Mouse (Mus musculus) kidney, adult 2 months (tissue): ENCODE data around the gene Cog8. TPM values are rescaled to one million over a fixed set of nuclear protein-coding genes. Genes with fewer than 3 reads are reported as not detected.
A peak's percentile ranks its signal among the peaks of the same experiment; 100 is the strongest.
"Not testable (repeated sequence)": the region's sequence is repeated elsewhere in the genome, so short reads cannot be mapped to it uniquely, and the experiment has no call there.

Experiments used
- DNase-seq: peaks from one replicate; pipeline ENCODE4 v3.0.0; 2021
- H3K27ac ChIP-seq: fragments of 200-500 bp; 2 replicates; pipeline ENCODE4 v1.5.1; 2012; ENCODE audit warnings: low read depth, low read length, control low read depth, inconsistent platforms; ENCODE audit not compliant: insufficient read depth
- H3K27me3 ChIP-seq: fragments of 200-500 bp; replicated peaks from 2 replicates; pipeline ENCODE4 v1.6.1; 2012; ENCODE audit warnings: mild to moderate bottlenecking, moderate library complexity, low read length, inconsistent platforms; ENCODE audit not compliant: control insufficient read depth, insufficient read depth
- H3K36me3 ChIP-seq: fragments of 200-500 bp; 2 replicates; pipeline ENCODE4 v1.6.1; 2012; ENCODE audit warnings: mild to moderate bottlenecking, moderate library complexity, low read length, inconsistent platforms; ENCODE audit not compliant: control insufficient read depth, insufficient read depth
- H3K4me1 ChIP-seq: fragments of 200-500 bp; 2 replicates; pipeline ENCODE4 v1.6.1; 2011; ENCODE audit warnings: low read length; ENCODE audit not compliant: control insufficient read depth, insufficient read depth
- H3K4me3 ChIP-seq: fragments of 200-500 bp; 2 replicates; pipeline ENCODE4 v1.5.1; 2011; ENCODE audit warnings: mild to moderate bottlenecking, low read depth, low read length, control low read depth; ENCODE audit not compliant: insufficient read depth
- CTCF ChIP-seq: fragments of 200-500 bp; conservative IDR thresholded peaks from 2 replicates; pipeline ENCODE4 v1.5.1; 2011; ENCODE audit warnings: low read depth, mild to moderate bottlenecking, control low read depth, low read length, moderate library complexity, mixed read lengths; ENCODE audit not compliant: insufficient read depth, insufficient read length
- POLR2A ChIP-seq: fragments of 200-500 bp; IDR thresholded peaks from one replicate; pipeline ENCODE4 v1.6.1; 2011; ENCODE audit warnings: low read depth, low read length, control low read depth
- WGBS: fragments of 180-500 bp; shearing (Covaris S2); methylation state at CpG from one replicate; pipeline ENCODE4 v1.1.7; 2018; 5-methylcytosine and 5-hydroxymethylcytosine counted together
- polyA plus RNA-seq: library from polyadenylated mRNA; depleted of rRNA; stranded (reverse); fragments of >200 nt; gene quantifications from 2 replicates; pipeline ENCODE4 v1.2.3, GENCODE M21; 2012

Cog8 gene
- polyA plus RNA-seq, 1 experiment: 29.4 TPM

DNA sequence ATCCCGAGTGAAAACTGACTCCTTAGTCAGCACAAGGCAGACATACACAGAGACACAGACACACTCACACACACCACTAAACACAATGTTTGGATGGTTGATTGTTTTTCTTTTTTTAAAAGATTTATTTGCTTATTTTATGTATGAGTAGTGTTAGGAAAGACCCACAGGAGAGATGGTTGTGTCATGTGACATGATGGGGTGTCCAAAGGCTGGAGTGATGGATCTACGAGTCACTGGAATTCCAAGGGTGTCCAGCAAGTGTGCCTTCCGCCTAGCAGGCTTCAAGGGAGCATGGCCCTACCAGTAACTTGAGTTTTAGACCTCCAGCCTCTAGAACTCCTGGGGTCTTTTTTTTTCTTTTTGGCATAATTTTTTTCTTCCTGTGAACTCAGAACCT lies 27.2 kb downstream of the Cog8 start:
- Histone ChIP-seq H3K27ac (no peak overlapping the region), H3K4me3 (no peak overlapping the region), H3K4me1 (peaks cover 12% of the 10 kb centered on the region), H3K36me3 (no peaks in the 10 kb centered on the region), H3K27me3 (no peaks in the 10 kb centered on the region)
- no peak for DNase-seq
- no peak for TF ChIP-seq CTCF
- WGBS: 70% methylated on average over 3 of the region's 3 CpGs

DNA sequence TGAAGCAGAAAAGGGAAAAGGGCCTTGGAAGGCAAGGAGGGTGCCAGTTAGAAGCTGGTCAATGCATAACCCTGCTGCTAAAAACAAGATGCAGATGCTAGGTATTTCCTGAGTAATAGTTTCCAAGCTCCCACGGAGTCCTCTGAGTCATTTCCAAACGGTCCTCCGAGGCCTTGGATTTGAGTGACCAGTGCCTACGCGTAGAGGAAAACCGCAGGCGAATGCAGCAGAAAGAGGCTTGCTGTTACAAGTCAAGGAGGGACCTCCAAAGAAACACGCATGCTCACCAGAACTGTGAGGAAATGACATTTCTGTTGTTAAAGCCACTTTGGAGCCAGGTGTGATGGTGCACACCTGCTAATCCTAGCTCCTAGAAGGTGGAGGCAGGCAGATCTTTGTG lies 33.0 kb downstream of the Cog8 start:
- no peak for TF ChIP-seq CTCF
- TF ChIP-seq POLR2A: no peak
- no peak overlapping the region for H3K4me3 ChIP-seq
- DNase-seq: no peak
- 87% methylated on average over 8 of the region's 8 CpGs for WGBS
- no peak overlapping the region for H3K27ac ChIP-seq
- no peaks in the 10 kb centered on the region for H3K27me3 ChIP-seq
- H3K36me3 ChIP-seq: no peaks in the 10 kb centered on the region
- no peaks in the 10 kb centered on the region for H3K4me1 ChIP-seq

DNA sequence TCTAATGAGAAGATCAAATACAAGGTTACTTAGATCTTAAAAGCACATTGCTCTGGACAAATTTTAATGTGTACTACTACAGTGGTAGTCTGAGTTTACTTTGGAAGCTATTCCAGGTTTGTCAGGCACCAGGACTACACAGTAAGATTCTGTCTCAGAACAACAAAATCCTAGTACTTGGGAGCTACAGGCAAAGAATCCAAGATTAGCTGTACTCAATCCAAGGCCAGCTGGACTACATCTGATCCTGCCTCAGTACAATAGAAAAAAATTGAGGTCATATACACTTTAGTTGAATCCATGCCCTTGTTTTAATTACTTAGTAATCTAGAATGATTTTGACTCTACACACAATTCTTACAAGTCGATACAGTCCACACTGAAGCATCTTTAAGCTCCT lies 41.6 kb downstream of the Cog8 start:
- Histone ChIP-seq H3K36me3 (peaks cover 3% of the 10 kb centered on the region; the same call in 1 of the 2 replicates), H3K27ac (no peak overlapping the region), H3K4me1 (no peaks in the 10 kb centered on the region), H3K4me3 (no peak overlapping the region), H3K27me3 (no peaks in the 10 kb centered on the region)
- 68% methylated on average over 1 of the region's 1 CpGs for WGBS
- DNase-seq: no peak
- no peak for TF ChIP-seq POLR2A
- TF ChIP-seq CTCF: no peak

DNA sequence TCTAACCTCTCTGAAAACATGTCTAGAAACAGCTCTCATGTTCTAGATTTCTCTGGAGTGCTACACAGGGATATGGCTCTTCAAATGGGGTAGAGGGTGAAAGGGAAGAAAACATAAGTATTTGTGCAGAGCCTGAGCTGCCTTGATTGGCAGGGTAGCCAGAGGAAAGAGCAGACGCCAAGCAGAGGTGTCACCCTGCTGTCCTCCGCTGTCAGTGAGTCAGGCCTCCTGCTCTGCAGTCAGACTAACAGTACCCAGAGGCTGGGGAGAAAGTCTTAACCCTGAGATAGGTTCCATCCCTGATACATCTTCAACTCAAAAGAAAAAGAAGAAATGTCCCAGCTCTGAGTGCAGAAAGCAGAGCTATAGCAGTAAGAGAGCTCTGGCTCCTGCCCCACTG lies 43.8 kb downstream of the Cog8 start:
- H3K4me3 ChIP-seq: no peak overlapping the region
- no peaks in the 10 kb centered on the region for H3K27me3 ChIP-seq
- H3K36me3 ChIP-seq: peaks cover 3% of the 10 kb centered on the region; the same call in 1 of the 2 replicates
- WGBS: 89% methylated on average over 2 of the region's 2 CpGs
- H3K27ac ChIP-seq: no peak overlapping the region
- no peak for DNase-seq
- H3K4me1 ChIP-seq: no peaks in the 10 kb centered on the region
- no peak for TF ChIP-seq CTCF

DNA sequence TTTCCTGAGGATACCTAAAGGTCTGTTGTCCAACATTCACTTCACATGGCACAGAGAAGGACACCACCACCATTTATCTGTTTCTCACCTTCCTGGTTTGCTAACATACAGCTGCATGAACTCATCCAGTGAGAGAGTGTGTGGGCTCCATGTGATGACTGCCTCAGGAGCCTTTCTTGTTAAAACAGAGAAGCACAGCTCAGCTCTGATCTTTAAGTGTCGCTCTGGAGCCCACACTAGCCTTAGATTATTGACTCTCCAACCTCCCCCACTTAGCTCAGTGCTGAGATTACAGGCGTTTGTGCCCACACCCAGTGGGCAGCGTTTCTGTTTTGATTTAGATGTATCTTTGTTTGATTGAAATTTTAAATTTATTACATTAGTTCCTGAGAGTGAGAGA lies 48.7 kb downstream of the Cog8 start:
- TF ChIP-seq POLR2A (no peak), CTCF (no peak)
- Histone ChIP-seq H3K27me3 (no peaks in the 10 kb centered on the region), H3K4me1 (no peaks in the 10 kb centered on the region), H3K27ac (no peak overlapping the region), H3K4me3 (no peak overlapping the region), H3K36me3 (peaks cover 2% of the 10 kb centered on the region; the same call in 1 of the 2 replicates)
- 85% methylated on average over 3 of the region's 3 CpGs for WGBS
- no peak for DNase-seq

DNA sequence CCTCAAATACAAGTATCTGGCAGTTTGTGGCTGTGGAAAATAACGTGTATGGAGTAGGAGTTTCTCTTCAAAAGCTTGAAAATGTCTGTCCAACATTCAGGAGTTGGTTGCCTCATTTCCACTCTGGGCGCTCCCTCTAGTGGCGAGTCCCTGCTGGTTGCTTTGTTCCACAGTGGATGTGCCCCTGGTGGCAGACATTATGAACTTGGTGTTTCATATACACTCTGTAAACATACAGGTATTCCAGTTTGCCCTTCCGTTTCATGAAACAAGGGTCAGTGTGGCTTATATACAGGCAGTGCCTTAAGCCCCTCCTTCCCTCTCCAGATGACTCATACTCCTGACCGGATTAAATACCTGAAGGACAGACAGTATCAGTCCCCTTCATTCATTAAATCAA lies 54.0 kb downstream of the Cog8 start:
- no peak overlapping the region for H3K4me3 ChIP-seq
- H3K27ac ChIP-seq: no peak overlapping the region
- TF ChIP-seq POLR2A (no peak), CTCF (peak; percentile 100)
- DNase-seq: peak; percentile 91
- peaks cover 2% of the 10 kb centered on the region; the same call in 1 of the 2 replicates for H3K36me3 ChIP-seq
- H3K27me3 ChIP-seq: no peaks in the 10 kb centered on the region
- no peaks in the 10 kb centered on the region for H3K4me1 ChIP-seq
- 17% methylated on average over 5 of the region's 5 CpGs for WGBS

DNA sequence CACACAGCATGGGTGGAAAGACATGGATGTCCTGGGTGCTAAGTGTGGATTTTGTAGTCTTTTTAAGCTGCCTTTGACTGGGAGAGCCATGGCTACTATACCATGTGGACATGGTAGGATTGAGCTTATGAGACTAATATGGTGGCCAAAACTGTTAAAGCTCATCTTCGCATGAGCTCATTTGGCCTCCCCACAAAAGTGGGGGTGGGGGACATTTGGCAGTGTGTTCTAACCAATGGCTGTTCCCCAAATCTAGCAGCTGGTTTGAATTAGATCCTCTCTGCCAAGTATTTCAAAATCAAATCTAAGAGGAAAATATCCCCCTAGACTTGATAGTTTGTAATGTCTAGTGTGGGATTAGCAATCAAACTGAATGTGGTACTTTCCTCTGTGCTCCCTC lies 57.4 kb downstream of the Cog8 start:
- TF ChIP-seq POLR2A: no peak
- TF ChIP-seq CTCF: no peak
- no peak for DNase-seq
- Histone ChIP-seq H3K4me3 (no peak overlapping the region), H3K36me3 (peaks cover 2% of the 10 kb centered on the region; the same call in 1 of the 2 replicates), H3K4me1 (no peaks in the 10 kb centered on the region), H3K27me3 (no peaks in the 10 kb centered on the region), H3K27ac (no peak overlapping the region)
- WGBS: 75% methylated on average over 1 of the region's 1 CpGs

DNA sequence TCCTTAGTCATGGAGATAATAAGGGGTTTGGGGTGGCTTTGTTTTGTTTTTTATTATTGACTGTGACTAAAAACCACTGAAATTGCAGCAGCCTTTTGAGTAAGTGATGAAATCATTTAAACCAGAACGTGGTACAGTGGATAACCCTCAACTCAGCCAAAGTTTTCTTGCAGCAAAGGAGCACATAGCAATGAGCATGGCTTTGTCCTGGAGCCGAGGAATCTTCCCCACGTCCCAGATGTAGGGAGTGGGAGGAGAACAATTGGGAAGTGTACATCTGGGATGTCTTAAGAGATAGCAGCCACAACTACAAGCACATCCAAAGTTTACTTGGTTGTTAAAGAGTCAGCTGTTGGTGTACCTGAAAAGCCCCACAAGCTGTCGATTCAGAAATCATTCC lies 59.1 kb downstream of the Cog8 start:
- TF ChIP-seq POLR2A: no peak
- no peak for TF ChIP-seq CTCF
- Histone ChIP-seq H3K27me3 (no peaks in the 10 kb centered on the region), H3K4me1 (no peaks in the 10 kb centered on the region), H3K27ac (no peak overlapping the region), H3K36me3 (peaks cover 4% of the 10 kb centered on the region; the same call in 1 of the 2 replicates), H3K4me3 (no peak overlapping the region)
- 86% methylated on average over 4 of the region's 4 CpGs for WGBS
- DNase-seq: no peak

DNA sequence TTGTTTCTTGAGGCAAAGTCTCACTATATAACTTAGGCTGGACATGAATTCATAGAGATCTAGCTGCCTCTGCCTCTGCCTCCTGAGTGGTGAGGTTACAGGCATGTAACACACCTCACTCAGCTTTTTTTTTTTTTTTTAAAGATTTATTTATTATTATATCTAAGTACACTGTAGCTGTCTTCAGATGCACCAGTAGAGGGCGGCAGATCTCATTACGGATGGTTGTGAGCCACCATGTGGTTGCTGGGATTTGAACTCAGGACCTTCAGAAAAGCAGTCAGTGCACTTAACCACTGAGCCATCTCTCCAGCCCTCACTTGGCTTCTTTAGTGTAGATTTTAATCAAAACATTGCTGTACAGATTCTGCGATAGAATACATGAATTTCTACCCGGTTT lies 60.1 kb downstream of the Cog8 start:
- WGBS: 91% methylated on average over 4 of the region's 4 CpGs
- not testable (repeated sequence) for H3K36me3 ChIP-seq, H3K27me3 ChIP-seq

More for the DNA sequence above, 60.1 kb downstream of the Cog8 start:
- H3K4me3 ChIP-seq, H3K4me1 ChIP-seq, H3K27ac ChIP-seq, DNase-seq: not testable (repeated sequence)
